Mouse (Mus musculus) MEL (cell line): ENCODE results near the gene Rims1. TPM values are rescaled to one million over a fixed set of nuclear protein-coding genes. Genes with fewer than 3 reads are reported as not detected.

ENCODE experiments used
- DNase-seq: peaks from one replicate; pipeline ENCODE4 v3.0.0; 2011; ENCODE audit warnings: low read depth, low spot score
- H3K27ac ChIP-seq: 2 replicates; pipeline ENCODE4 v1.5.1; 2012; ENCODE audit warnings: low read depth, mild to moderate bottlenecking, control low read depth, low read length, moderate library complexity; ENCODE audit not compliant: control insufficient read depth
- H3K27me3 ChIP-seq, 2 experiments: fragments of 150-350 bp in 1 of 2; sonication (generic) in 1 of 2; 2 replicates each; pipeline ENCODE4 v1.6.1; 2012; ENCODE audit warnings: low read length in 2 of 2, mild to moderate bottlenecking in 2 of 2, improper control_type of control experiment in 1 of 2, moderate library complexity in 1 of 2; ENCODE audit not compliant: insufficient read depth in 2 of 2, control insufficient read depth in 1 of 2
- H3K36me3 ChIP-seq, 2 experiments: 2 replicates each; pipeline ENCODE4 v1.6.1; 2012 to 2014; ENCODE audit warnings: low read length in 2 of 2, improper control_type of control experiment in 1 of 2, inconsistent platforms in 1 of 2, mild to moderate bottlenecking in 1 of 2; ENCODE audit not compliant: insufficient read depth in 2 of 2, control insufficient read depth in 1 of 2
- H3K4me1 ChIP-seq, 2 experiments: fragments of 150-350 bp in 1 of 2; sonication (generic) in 1 of 2; 2 replicates each; pipeline ENCODE4 v1.6.1; 2012; ENCODE audit warnings: low read length in 2 of 2, improper control_type of control experiment in 1 of 2, mild to moderate bottlenecking in 1 of 2; ENCODE audit not compliant: insufficient read depth in 2 of 2, control insufficient read depth in 1 of 2
- H3K4me3 ChIP-seq, 2 experiments: fragments of 150-350 bp in 1 of 2; sonication (generic) in 1 of 2; 2 replicates each; pipeline ENCODE4 v1.5.1; 2012; ENCODE audit warnings: low read depth in 2 of 2, low read length in 2 of 2, mild to moderate bottlenecking in 2 of 2, moderate library complexity in 2 of 2, control low read depth in 1 of 2, improper control_type of control experiment in 1 of 2; ENCODE audit not compliant: control insufficient read depth in 1 of 2, insufficient read depth in 1 of 2
- H3K79me2 ChIP-seq: 2 replicates; pipeline ENCODE4 v1.6.1; 2012; ENCODE audit warnings: mild to moderate bottlenecking, low read length, moderate library complexity; ENCODE audit not compliant: control insufficient read depth, poor library complexity, insufficient read depth
- H3K9ac ChIP-seq: 2 replicates; pipeline ENCODE4 v1.6.1; 2012; ENCODE audit warnings: low read depth, mild to moderate bottlenecking, control low read depth, low read length, moderate library complexity; ENCODE audit not compliant: control insufficient read depth, poor library complexity, severe bottlenecking
- H3K9me3 ChIP-seq: fragments of 150-350 bp; sonication (generic); replicated peaks from 2 replicates; pipeline ENCODE4 v1.6.1; 2012; ENCODE audit warnings: mild to moderate bottlenecking, low read length, improper control_type of control experiment, moderate library complexity; ENCODE audit not compliant: insufficient read depth
- CHD2 ChIP-seq: IDR thresholded peaks from 2 replicates; pipeline ENCODE4 v1.6.1; 2011; ENCODE audit warnings: low read length, improper control_type of control experiment
- E2F4 ChIP-seq: IDR thresholded peaks from 2 replicates; pipeline ENCODE4 v1.6.1; 2011; ENCODE audit warnings: low read depth, low read length, improper control_type of control experiment, borderline replicate concordance
- EP300 ChIP-seq, 2 experiments: IDR thresholded peaks; 2 replicates each; pipeline ENCODE4 v1.6.1; 2011; ENCODE audit warnings: improper control_type of control experiment in 2 of 2, low read length in 2 of 2, low read depth in 1 of 2, mild to moderate bottlenecking in 1 of 2
- GATA1 ChIP-seq: IDR thresholded peaks from 2 replicates; pipeline ENCODE4 v1.6.1; 2011; ENCODE audit warnings: low read depth, low read length, improper control_type of control experiment
- JUND ChIP-seq: IDR thresholded peaks from 2 replicates; pipeline ENCODE4 v1.6.1; 2011; ENCODE audit warnings: low read depth, mild to moderate bottlenecking, improper control_type of control experiment, low read length
- KAT2A ChIP-seq: conservative IDR thresholded peaks from 2 replicates; pipeline ENCODE4 v1.6.1; 2012; ENCODE audit warnings: low read depth, low read length, improper control_type of control experiment, inconsistent platforms
- MAFK ChIP-seq: IDR thresholded peaks from 2 replicates; pipeline ENCODE4 v1.6.1; 2011; ENCODE audit warnings: low read depth, mild to moderate bottlenecking, low read length, improper control_type of control experiment, borderline replicate concordance
- MAX ChIP-seq: IDR thresholded peaks from 2 replicates; pipeline ENCODE4 v1.6.1; 2011; ENCODE audit warnings: low read length, improper control_type of control experiment
- MXI1 ChIP-seq: IDR thresholded peaks from 2 replicates; pipeline ENCODE4 v1.6.1; 2011; ENCODE audit warnings: mild to moderate bottlenecking, low read depth, low read length, improper control_type of control experiment
- MYB ChIP-seq: IDR thresholded peaks from 2 replicates; pipeline ENCODE4 v1.6.1; 2011; ENCODE audit warnings: mild to moderate bottlenecking, low read depth, low read length, improper control_type of control experiment
- MYC ChIP-seq: IDR thresholded peaks from 2 replicates; pipeline ENCODE4 v1.6.1; 2011; ENCODE audit warnings: low read depth, mild to moderate bottlenecking, low read length, improper control_type of control experiment, moderate library complexity
- NELFE ChIP-seq: IDR thresholded peaks from 2 replicates; pipeline ENCODE4 v1.6.1; 2011; ENCODE audit warnings: low read depth, low read length, improper control_type of control experiment
- NRF1 ChIP-seq: IDR thresholded peaks from 2 replicates; pipeline ENCODE4 v1.6.1; 2014; ENCODE audit warnings: low read depth, mild to moderate bottlenecking, inconsistent platforms, low read length, improper control_type of control experiment, moderate library complexity; ENCODE audit not compliant: poor library complexity, insufficient read depth, severe bottlenecking
- POLR2A ChIP-seq, 2 experiments: IDR thresholded peaks; 2 replicates each; pipeline ENCODE4 v1.6.1; 2011 to 2012; ENCODE audit warnings: low read length in 2 of 2, mild to moderate bottlenecking in 2 of 2, control low read depth in 1 of 2, improper control_type of control experiment in 1 of 2, low read depth in 1 of 2, moderate library complexity in 1 of 2; ENCODE audit not compliant: control insufficient read depth in 1 of 2, insufficient read depth in 1 of 2, poor library complexity in 1 of 2
- RAD21 ChIP-seq: IDR thresholded peaks from 2 replicates; pipeline ENCODE4 v1.6.1; 2011; ENCODE audit warnings: mild to moderate bottlenecking, low read depth, low read length, improper control_type of control experiment
- RCOR1 ChIP-seq: IDR thresholded peaks from 2 replicates; pipeline ENCODE4 v1.6.1; 2012; ENCODE audit warnings: low read depth, mild to moderate bottlenecking, inconsistent platforms, low read length, improper control_type of control experiment
- SIN3A ChIP-seq: IDR thresholded peaks from 2 replicates; pipeline ENCODE4 v1.6.1; 2012; ENCODE audit warnings: low read length, improper control_type of control experiment, inconsistent platforms
- SMC3 ChIP-seq: IDR thresholded peaks from 2 replicates; pipeline ENCODE4 v1.6.1; 2011; ENCODE audit warnings: low read depth, low read length, improper control_type of control experiment
- TAL1 ChIP-seq: IDR thresholded peaks from 2 replicates; pipeline ENCODE4 v1.6.1; 2012; ENCODE audit warnings: mild to moderate bottlenecking, inconsistent platforms, low read length, moderate library complexity, mixed read lengths
- TBP ChIP-seq: IDR thresholded peaks from 2 replicates; pipeline ENCODE4 v1.8.0; 2011; ENCODE audit warnings: low read depth, low read length, improper control_type of control experiment
- UBTF ChIP-seq: IDR thresholded peaks from 2 replicates; pipeline ENCODE4 v1.6.1; 2012; ENCODE audit warnings: low read depth, mild to moderate bottlenecking, inconsistent platforms, low read length, improper control_type of control experiment, moderate library complexity, borderline replicate concordance; ENCODE audit not compliant: insufficient read depth
- USF1 ChIP-seq: IDR thresholded peaks from 2 replicates; pipeline ENCODE4 v1.6.1; 2014; ENCODE audit warnings: low read depth, mild to moderate bottlenecking, inconsistent platforms, low read length, improper control_type of control experiment, moderate library complexity
- USF2 ChIP-seq, 2 experiments: IDR thresholded peaks; 2 replicates each; pipeline ENCODE4 v1.6.1; 2011 to 2012; ENCODE audit warnings: improper control_type of control experiment in 2 of 2, low read length in 2 of 2, borderline replicate concordance in 1 of 2, inconsistent platforms in 1 of 2, low read depth in 1 of 2, mild to moderate bottlenecking in 1 of 2; ENCODE audit not compliant: insufficient read depth in 1 of 2
- ZC3H11A ChIP-seq: IDR thresholded peaks from 2 replicates; pipeline ENCODE4 v1.6.1; 2012; ENCODE audit warnings: low read depth, mild to moderate bottlenecking, inconsistent platforms, low read length, improper control_type of control experiment
- polyA plus RNA-seq, 2 experiments: library from polyadenylated mRNA; stranded (reverse) in 1 of 2; unstranded in 1 of 2; fragments of >175 nt in 1 of 2; fragments of >200 nt in 1 of 2; gene quantifications; 2 replicates each; pipeline versions ENCODE4 v1.2.1 to v1.2.4; 2012; ENCODE audit warnings: low replicate concordance in 2 of 2, low read depth in 1 of 2; ENCODE audit not compliant: insufficient read length in 2 of 2, insufficient read depth in 1 of 2, missing spikeins in 1 of 2
- total RNA-seq: library from RNA; depleted of rRNA; stranded (reverse); fragments of 300-350 nt; gene quantifications from 2 replicates; pipeline ENCODE4 v1.2.3, GENCODE M21; 2012

Rims1 gene
- total and polyA plus RNA-seq, 3 experiments = 0.31 TPM; not detected in 2

- Histone ChIP-seq H3K79me2 (no peaks in the 10 kb centered on the region), H3K9ac (no peak overlapping the region), H3K27ac (no peak overlapping the region), H3K36me3 (no peaks in the 10 kb centered on the region), H3K27me3 (no peaks in the 10 kb centered on the region), H3K9me3 (no peaks in the 10 kb centered on the region), H3K4me1 (no peaks in the 10 kb centered on the region)
- DNase-seq = no peak
- TF ChIP-seq GATA1 = no peak
- no peak for TF ChIP-seq SMC3
- TF ChIP-seq USF1 = no peak
- no peak for TF ChIP-seq KAT2A
- TF ChIP-seq TBP = no peak
- no peak for TF ChIP-seq NELFE
- TF ChIP-seq USF2 (IDR thresholded peaks at IDR 0.05; ENCODE audit: borderline replicate concordance in 1 of 2, insufficient read depth in 1 of 2, low read depth in 1 of 2, low read length in 2 of 2) = no peak
- TF ChIP-seq RCOR1 = no peak
- no peak for TF ChIP-seq MAX
- no peak for TF ChIP-seq POLR2A (IDR thresholded peaks at IDR 0.05; ENCODE audit: control insufficient read depth in 1 of 2, insufficient read depth in 1 of 2, low read depth in 1 of 2, low read length in 2 of 2, poor library complexity in 1 of 2)
- TF ChIP-seq RAD21 = no peak
- no peak for TF ChIP-seq EP300 (IDR thresholded peaks at IDR 0.05; ENCODE audit: low read depth in 1 of 2, low read length in 2 of 2)
- TF ChIP-seq MYB = no peak
- no peak for TF ChIP-seq MAFK
- no peak for TF ChIP-seq MYC
- TF ChIP-seq TAL1 = no peak
- TF ChIP-seq, all 39 proteins: peak for 0
- H3K4me3 ChIP-seq = no peak overlapping the region
Measured at GRCm38 (mm10) chr1:22533146-22534096, 272.4 kb downstream of the Rims1 start.

DNA sequence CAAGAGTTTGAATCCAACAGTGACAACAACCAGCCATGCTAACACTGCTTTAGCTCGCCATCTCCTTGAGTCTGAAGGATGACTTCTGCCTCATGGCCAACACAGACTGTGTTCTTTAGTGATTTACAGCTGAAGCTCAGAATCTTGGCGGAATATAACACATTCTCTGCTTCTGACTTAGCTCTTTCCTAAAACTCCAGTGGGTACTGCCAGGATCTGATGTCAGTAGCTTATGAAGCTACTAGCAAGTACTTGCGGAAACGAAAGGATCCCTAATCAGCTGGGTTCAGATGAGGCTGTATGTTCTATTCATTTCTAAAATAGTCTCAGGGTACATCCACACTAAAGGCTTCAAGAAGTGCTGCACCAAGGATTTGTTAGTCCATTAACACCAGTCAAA, 290.7 kb downstream of the Rims1 start:
- Histone ChIP-seq H3K27me3 (no peaks in the 10 kb centered on the region), H3K4me3 (no peak overlapping the region), H3K27ac (no peak overlapping the region)
- TF ChIP-seq MXI1 (no peak), CHD2 (no peak), NRF1 (no peak), JUND (no peak), KAT2A (no peak), E2F4 (no peak), ZC3H11A (no peak), MYB (no peak), UBTF (no peak), NELFE (no peak), SIN3A (no peak), TBP (no peak)
- TF ChIP-seq, all 39 proteins: peak for 0
- Histone ChIP-seq H3K4me1 (no peaks in the 10 kb centered on the region), H3K9ac (no peak overlapping the region), H3K36me3 (no peaks in the 10 kb centered on the region), H3K79me2 (no peaks in the 10 kb centered on the region), H3K9me3 (no peaks in the 10 kb centered on the region)
- DNase-seq = no peak
